Mouse (Mus musculus): ENCODE measurements around the gene Rpe.
"Not testable (repeated sequence)": the region's sequence is repeated elsewhere in the genome, so short reads cannot be mapped to it uniquely, and the experiment has no call there.

Rpe gene

DNA sequence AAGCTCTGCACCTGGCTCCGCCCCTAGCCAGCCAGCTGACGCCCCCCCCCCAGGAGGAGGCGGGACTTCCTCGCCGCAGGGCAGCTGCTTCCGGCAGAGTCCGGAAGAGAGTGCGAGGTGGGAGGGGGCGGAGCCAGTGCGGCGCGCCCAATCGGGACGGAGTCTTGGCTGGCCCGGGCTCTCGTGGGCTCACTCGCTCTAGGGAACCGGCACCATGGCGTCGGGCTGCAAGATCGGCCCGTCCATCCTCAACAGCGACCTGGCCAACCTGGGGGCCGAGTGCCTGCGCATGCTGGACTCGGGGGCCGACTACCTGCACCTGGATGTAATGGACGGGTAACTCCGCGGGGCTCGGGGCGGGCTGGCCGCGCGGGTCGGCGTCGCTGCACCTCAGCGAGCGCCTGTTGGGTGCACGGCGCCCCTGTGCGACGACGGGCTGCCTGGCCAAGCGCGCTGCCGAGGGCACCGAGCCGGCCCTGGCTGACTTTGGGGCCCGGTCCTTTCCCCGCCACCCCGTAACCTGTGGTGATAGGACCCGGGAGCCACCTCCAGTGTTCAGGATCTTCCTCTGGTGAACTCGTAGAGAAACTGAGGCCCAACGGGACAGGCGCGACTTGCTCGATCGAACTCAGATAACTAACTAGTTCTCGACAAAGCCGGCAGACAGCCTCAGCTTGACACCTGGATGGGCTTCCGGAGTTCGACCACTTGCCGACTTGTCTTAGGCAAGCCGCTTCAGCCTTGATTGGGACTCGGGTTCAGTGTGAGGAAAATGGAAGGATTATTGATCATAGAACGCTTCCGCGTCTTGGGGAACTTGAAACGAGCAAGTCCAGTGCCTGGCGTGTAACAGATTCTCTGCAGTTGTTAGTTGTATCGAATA is at the start of gene Rpe:
TSS of gene Rpe (plus strand) at position 139 of the 883 bp plus-strand sequence.
- peak; percentile 90 for DNase-seq (ENCODE audit: low spot score)

DNA sequence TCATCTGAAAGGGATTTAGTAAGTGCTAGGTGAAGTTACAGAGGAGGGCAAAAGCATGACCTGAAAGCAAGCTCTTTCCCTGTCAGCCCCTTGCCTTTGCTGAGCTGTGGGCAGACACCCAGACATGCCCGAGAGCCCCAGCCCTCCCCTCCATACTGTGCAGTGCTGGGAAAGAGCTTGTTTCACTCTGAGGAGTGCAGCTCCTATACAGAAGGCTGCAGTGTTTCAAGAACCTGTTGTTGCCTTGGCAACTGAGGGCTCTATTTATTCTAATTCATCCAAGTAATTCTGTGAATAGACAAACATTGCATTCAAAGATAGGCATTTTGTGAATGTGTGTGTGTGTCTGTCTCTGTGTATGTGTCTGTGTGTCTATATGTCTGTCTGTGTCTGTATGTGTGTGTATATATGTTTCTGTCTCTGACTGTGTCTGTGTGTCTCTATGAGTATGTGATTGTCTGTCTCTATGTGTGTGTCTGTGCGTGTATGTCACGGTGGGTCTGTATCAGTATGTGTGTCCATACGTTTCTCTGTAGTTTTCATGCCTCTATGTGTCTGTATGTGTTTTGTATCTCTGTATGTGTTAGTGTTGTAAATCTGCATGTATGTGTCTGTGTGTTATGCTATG is 45.4 kb upstream of the Rpe start:
- no peak for DNase-seq (ENCODE audit: low spot score)

DNA sequence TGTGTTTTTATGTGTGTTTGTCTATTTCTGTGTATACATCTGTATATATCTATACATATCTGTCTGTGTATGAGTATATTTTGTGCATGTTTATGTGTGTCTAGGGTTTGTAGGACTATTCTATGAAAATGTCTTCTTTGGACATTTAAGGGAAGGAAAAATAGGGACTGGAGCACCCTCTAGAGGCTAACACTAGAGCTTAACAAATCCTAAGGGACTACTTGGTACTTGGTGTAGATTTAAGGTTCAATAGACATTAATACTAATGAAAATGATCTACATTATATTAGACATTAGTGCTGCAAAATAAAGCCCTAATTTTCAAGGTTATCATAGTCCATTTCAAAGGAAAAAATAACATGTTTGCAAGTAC is 44.9 kb upstream of the Rpe start:
- no peak for DNase-seq (ENCODE audit: low spot score)

DNA sequence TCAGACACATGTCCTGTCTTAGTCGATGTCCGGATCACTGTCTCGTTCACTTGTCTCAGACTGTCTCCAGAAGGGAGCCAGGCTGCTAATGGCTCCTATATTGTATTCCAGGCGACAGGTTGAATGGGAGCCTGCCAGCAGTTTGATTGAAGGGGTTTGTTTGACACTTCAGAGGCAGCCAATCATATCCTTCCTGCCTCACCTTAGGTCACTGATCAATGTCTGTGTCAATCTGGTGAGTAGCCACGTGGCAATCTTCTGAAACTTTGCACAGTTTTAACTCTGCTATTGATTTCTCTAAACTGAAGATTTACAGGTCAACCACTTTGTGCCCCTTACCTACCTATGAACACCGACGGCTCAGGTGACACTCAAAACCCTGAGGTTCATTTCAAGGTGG is 29.2 kb upstream of the Rpe start:
- DNase-seq (ENCODE audit: low spot score), result no peak

DNA sequence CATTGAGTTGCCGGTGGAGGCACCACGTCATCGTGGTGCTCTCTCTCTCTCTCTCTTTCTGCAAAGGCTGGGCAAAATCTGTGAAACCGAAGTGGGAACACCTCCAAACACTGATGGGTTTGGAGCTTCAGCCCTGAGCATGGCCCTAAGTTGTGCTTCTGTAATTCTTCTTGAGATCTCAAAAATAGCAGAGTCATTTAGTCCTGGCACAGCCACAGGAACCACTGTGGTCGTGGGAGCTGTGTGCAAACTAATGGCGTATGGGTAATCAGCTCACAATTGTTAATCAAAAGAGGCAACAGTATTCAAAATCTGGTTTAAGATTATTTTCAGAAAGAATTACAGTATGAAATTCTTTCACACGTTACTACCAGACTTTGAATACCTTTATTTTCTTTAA is 27.8 kb upstream of the Rpe start:
- no peak for DNase-seq (ENCODE audit: low spot score)

DNA sequence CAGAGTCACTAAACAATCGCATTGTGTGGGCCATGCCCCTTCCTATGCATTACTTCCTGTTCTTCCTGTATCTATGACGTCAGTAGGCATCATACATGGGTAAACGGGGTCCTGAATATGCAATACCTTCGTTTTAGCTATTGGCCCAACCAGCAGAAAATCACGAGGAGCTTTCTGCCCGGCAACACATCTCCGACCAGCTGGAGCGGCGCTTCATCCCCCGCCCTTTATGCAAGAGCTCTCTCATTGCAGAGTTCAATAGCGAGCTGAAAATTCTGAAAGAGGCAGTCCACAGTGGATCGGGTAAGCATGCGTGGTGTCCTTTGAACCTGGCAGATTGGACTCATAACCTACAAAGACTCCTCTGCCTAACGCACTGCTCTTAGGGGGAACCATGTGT is 22.7 kb upstream of the Rpe start:
- DNase-seq (ENCODE audit: low spot score), result no peak

DNA sequence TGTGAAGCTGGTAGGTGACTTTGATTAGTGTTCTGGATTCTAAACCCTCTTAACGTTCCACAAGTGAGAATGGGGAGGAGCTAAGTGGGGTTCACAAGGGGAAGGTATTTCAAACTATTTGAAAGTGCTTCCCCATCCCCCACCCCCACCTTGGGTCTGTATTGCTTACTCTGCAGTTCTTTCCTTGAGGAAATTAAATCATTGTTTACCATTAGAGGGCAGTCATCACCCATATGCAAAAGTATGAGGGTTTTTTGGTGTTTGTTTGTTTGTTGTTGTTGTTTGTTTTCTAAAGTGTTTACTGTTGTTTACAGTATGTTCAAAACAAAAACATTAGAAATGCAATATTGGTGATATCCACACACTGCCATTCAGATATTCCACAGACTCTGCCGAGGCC is 22.0 kb upstream of the Rpe start:
- DNase-seq (ENCODE audit: low spot score), result no peak

DNA sequence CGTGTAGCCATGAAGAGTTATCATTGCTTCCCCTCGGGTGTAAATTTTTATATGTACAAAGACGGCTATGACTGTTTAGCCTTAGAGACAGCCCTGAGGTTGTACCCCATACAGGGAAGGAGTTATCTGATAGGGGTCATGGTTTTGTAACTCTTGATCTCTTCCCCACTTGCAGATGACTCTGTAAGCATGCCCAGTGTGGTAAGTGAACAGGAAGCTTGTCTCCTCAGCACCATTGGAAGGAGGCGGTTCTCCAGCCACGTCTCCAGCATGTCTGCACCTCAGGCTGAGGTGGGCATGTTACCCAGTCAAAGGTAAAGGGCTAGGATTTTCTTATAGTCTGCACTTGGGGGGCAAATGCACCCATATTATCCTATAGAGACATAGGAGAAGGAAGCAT is 17.7 kb upstream of the Rpe start:
- DNase-seq (ENCODE audit: low spot score), result no peak

DNA sequence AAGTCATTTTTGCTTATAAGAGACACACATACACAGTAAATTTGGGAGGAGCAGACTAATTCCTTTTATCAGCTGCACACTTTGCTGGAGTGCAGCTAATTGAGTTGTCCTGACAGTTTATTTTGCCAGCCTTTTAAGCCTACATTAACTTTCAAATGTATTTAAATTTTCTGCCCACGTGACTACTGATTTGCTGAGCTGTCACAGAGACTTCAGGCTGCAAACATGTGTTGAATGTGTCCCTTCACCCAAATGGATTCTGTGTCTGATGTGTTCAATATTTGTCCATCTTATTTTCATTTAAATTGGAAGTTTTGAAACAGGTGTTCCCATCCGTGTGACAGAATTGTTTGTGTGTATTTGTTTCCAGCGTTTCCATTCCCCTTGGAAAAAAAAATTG is 8.9 kb upstream of the Rpe start:
- DNase-seq (ENCODE audit: low spot score), result no peak

DNA sequence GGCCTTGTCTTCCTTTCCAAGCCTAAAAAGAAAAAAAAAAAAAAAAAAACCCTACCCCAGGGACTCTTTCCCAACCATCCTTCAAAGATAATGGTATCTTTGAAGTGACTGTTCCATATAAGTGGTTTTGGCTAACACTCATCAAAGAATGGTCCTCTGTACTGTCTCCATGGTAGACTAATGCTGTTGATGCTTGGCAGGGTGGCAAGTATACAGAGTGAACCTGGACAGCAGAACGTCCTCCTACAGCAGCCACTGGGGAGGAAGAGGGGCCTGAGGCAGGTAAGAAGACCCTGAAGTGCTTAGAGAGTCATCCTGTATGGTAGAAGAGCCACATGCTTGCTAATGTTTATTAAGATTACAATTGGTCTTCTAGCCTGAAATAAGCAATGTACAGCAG is 8.3 kb upstream of the Rpe start:
- DNase-seq (ENCODE audit: low spot score), result no peak

DNA sequence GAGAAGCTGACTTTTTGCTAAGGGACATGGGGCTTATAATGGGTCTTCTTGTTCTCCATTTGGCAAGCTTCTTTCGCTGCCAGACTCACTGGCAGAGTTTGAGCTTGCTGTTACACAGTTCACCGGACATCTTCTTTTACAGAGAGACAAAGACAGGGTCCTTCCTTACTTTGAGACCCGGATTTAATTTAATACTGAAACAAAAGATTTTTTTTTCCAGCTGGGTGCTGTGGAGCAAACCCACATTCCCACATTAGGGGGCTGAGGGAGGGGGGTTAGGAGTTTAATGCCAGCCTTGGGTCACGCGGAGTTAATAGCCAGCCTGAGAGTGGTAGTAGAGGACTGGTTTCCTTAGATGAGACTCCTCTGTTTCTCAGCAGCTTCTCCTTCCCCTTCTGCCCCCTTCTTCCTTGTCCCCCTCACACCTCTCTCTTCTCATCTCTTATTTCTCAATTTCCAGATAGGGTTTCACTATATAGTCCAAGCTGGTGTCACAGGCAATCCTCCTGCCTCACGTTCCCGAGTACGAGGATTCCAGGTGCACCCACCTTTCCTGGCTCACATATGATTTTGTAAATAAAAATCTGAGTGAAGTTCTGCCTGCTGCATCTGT is 7.7 kb upstream of the Rpe start:
- no peak for DNase-seq (ENCODE audit: low spot score)

DNA sequence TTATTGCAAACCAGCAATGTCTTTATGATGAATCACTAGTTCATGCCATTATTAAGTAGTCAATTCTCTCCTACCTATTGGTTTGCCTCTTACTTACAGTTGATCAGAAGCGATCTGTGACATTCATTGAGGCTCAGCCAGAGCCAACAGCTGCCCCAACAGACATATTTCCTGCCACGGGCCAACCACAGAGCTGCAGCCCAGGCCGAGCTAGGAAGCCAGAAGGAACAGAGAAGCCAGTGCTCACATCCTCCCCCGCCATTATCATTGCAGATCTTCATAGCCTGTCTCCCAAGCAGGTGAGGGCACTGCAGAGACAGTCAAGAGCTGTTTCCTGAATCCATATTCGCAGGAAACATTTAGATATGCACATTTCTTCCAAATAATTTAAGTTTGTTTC is 6.4 kb upstream of the Rpe start:
- DNase-seq (ENCODE audit: low spot score), result no peak

DNA sequence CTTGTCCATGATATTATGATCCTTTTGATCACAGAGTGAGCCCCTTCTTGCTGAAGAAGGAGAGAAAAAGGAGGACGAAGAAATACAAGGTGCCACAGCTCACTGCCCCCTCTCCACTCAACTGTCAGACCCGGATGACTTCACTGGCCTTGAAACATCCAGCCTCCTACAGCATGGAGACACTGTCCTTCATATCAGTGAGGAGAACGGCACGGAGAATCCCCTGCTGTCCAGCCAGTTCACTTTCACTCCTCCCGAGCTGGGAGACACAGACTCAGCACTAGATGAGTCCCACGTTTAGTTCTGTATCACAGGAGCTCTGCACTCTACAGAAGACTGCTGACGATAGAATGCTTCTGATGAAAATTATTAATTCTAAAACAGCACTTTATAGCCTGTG is 5.3 kb upstream of the Rpe start:
- no peak for DNase-seq (ENCODE audit: low spot score)

DNA sequence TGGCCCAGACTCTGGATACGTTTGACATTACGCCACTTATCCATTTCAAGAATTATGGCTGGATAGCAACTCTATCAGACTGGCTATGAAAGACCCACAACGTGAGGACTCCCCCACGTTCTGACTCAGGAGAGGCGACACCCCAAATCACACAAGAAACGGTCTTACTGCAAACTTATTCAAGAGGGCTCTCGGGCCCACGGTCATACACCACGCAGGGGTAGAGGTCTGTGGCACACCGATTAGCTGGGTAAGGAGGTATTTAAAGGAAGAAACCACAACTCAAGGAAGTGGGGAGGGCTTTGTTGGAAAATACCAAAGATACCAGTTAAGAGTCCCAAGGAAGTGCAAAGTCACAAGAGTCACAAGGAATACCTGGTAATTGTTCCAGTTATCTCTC is 1.0 kb upstream of the Rpe start:
- DNase-seq (ENCODE audit: low spot score), result not testable (repeated sequence)

DNA sequence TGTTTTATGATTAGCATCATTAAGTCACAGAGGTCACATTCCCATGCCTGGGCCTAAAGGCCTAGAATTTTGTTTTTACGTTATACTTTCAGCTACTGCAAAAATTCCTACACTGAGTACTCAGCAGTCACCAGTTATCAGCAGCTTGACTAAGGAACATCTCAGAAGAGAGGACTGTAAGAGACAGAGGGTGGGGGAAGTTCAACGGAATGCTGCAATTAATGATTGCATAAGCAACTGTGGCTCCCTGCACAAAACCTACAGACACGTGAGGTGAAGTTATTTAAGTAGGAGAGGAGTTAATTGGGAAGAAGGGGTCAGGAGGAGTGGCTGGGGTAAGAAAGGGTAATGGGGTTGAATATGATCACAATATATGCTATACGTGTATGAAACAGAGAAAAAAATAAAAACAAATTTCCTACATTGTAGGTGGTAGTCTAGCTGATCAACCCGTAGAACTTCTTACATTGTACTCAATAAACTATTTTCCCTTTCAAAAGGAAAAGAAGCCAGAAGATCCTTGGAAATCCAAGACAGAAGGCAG is 410 bp upstream of the Rpe start:
- no peak for DNase-seq (ENCODE audit: low spot score)

DNA sequence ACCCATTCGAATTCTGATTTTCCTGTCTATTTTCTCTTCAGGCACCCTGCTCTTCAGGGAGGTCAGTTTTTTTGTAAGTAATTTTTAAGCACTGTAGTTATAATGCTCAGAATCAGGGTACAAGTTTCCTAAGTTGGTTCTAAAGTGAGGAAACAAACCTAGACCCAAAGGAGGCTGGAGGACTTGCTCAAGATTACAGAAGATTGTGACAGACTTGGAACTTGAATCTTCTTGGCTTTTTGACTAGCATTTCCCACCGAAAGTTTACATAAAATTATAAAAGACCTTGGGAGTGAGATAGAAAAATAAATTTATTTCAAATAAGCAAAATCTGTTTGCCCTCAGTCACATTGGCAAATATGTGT is 927 bp downstream of the Rpe start:
- DNase-seq (ENCODE audit: low spot score), result no peak

DNA sequence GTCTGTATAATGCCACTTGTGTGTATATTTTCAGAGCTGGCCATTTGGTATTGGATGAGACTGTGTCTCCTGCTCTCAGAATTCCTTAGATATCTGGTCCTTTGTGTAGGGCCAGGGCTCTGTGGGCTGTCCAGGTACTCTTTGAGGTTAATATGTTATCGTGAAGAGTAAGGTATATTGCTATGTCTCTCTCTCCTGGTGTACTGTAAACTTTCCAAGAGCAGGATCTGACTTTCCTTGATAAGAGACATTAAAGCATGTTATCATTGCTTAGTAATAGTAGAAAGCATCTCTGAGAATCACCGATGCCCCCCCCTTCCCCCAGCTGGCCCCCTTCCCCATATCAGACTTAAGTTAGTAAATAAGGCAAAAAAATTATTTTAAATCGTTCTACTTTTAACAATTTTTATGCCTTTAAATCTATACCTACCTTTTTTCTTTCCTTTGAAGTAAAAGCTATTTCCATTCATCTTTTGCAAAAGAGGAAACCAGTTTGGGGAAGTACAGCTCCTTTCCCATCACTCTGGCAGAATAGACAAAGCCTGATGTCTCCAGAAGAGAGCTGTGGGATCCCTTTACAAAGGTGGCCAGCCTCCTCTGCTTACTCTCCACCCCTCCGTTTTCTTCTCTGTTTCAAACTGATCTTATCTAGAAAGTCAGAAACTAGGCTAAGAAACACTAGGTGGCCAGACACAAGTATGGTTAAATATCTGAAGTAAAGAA is 2.2 kb downstream of the Rpe start:
- DNase-seq (ENCODE audit: low spot score), result no peak

DNA sequence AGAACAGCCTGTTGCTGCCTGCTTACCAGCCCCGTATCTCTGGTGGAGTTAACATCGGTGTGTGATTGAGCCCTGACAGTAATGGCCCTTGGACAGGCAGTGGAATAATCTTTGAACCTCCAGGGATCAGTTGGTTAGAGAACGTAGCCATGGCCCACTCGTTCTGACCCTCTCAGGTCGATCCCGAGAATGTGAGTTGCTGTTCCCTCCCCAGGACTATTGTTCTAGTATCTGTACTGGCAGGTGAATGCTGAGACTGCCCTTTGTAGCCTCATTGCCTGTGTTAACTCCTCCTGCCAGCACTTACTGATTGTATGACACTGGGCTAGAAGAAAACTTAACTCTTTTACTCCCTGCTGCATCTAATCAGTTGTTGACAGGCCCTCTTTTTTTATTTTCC is 3.9 kb downstream of the Rpe start:
- DNase-seq (ENCODE audit: low spot score), result no peak

DNA sequence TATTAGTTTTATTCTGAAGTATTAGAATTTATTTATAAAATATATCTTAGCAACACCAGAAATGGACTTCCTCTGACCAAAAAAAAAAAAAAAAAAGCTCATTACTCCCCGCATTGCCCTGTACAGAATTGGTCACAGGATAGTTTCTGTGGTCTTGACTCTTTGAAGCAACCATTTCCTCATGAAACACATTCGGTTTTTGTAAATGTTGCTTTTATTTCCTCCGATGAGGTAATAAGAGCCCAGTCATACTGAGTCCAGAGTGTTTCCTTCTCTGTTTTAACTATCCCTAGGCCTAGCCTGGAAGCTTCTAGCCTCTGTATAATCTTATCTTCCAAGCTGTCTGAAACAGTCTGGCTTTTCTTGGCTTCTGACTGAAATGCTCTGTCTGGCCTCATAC is 12.2 kb downstream of the Rpe start:
- DNase-seq (ENCODE audit: low spot score), result no peak

DNA sequence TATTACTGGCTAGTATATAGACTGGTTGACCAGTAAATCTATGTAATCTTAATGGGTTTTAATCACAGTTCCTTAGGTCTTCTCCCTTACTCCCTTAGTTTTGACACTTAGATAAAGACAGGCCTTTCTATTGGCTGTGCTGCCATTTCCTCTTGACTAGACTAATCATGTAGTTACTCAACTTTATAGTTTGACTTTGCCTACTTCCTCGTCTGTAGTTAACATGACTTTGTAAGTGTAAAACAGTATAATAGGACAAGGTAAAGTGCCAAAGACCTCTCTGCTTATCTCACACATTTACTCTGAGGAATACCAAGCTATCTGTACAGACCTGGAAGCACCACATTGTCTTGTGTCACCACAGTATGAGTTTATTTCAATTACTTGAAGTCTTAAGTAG is 29.9 kb downstream of the Rpe start:
- no peak for DNase-seq (ENCODE audit: low spot score)

DNA sequence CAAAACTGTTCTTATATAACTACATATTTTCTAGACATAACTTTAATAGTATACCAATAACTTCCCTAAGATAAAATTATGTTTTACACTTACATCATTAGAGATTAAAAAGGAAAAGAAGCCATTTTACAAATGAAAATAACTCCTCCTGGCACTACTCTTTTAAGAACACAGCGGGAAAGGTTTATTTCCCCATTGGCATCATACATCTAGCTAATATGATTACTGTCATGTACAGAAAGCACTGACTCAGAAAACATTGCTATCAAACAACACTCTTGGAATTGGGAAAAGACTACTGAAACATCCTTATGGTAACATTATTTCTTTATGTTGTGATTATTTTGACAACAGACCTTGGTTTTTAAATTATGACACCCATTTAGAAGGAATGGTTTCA is 68.1 kb downstream of the Rpe start:
- DNase-seq (ENCODE audit: low spot score), result no peak

Measured in ovary, adult 18-20 months (tissue).